Mouse (Mus musculus): ENCODE measurements around the gene Fmod.

The Fmod gene

GRCm38 (mm10) chr1:134045971-134046370 is 8.9 kb downstream of the Fmod start:
- peak; percentile 56 for DNase-seq (ENCODE audit: low read depth, low spot score)
- Histone ChIP-seq H3K36me3 (ENCODE audit: control insufficient read depth, insufficient read depth, low read length, poor library complexity, severe bottlenecking) (no peaks in the 10 kb centered on the region), H3K27me3 (ENCODE audit: control insufficient read depth, insufficient read depth, low read length, poor library complexity, severe bottlenecking) (peaks cover 4% of the 10 kb centered on the region; the same call in 1 of the 2 replicates)

DNA sequence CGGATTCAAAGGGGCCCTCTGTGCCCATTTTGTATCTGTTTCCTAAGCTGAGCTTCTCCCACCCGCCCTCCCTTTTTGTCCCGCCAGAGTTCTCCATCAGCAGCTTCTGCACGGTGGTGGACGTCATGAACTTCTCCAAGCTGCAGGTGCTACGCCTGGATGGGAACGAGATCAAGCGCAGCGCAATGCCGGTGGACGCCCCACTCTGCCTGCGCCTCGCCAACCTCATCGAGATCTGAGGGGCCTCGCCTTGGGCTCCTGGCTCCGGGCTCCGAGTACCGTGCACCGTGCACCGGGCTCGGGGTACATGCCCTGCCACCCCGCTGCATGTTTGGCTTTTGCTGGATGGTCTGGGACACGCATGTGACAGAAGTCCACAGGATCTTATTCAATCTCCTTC is 9.3 kb downstream of the Fmod start:
- no peak for DNase-seq (ENCODE audit: low read depth, low spot score)

GRCm38 (mm10) chr1:134047431-134047830 is 10.4 kb downstream of the Fmod start:
- Histone ChIP-seq H3K36me3 (ENCODE audit: control insufficient read depth, insufficient read depth, low read length, poor library complexity, severe bottlenecking) (no peaks in the 10 kb centered on the region), H3K27me3 (ENCODE audit: control insufficient read depth, insufficient read depth, low read length, poor library complexity, severe bottlenecking) (peaks cover 4% of the 10 kb centered on the region; the same call in 1 of the 2 replicates)
- DNase-seq (ENCODE audit: low read depth, low spot score) = no peak

More for the DNA sequence above, 9.3 kb downstream of the Fmod start:
- no peaks in the 10 kb centered on the region for H3K36me3 ChIP-seq (ENCODE audit: control insufficient read depth, insufficient read depth, low read length, poor library complexity, severe bottlenecking)
- peaks cover 4% of the 10 kb centered on the region; the same call in 1 of the 2 replicates for H3K27me3 ChIP-seq (ENCODE audit: control insufficient read depth, insufficient read depth, low read length, poor library complexity, severe bottlenecking)

GRCm38 (mm10) chr1:134048759-134049158 is 11.7 kb downstream of the Fmod start:
- peaks cover 4% of the 10 kb centered on the region; the same call in 1 of the 2 replicates for H3K27me3 ChIP-seq (ENCODE audit: control insufficient read depth, insufficient read depth, low read length, poor library complexity, severe bottlenecking)
- peak; percentile 85 for DNase-seq (ENCODE audit: low read depth, low spot score)
- H3K36me3 ChIP-seq (ENCODE audit: control insufficient read depth, insufficient read depth, low read length, poor library complexity, severe bottlenecking) = no peaks in the 10 kb centered on the region

DNA sequence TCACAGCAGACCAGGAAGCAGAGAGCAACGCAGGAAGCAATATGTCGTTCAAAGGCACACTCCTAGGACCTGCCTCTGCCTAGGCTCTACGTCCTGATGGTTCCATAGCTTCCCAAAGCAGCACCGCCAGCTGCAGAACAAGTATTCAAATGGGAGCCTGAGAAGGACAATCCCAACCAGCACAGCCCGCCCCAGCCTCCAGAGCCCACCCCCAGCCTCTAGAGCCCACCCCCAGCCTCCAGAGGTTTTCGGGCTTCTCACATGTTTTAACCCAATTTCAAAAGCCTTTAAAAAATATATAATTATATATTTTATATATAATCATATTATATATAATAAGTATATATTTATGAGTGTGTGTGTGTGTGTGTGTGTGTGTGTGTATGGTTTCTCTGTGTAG is 12.5 kb downstream of the Fmod start:
- peaks cover 4% of the 10 kb centered on the region; the same call in 1 of the 2 replicates for H3K27me3 ChIP-seq (ENCODE audit: control insufficient read depth, insufficient read depth, low read length, poor library complexity, severe bottlenecking)
- no peak for DNase-seq (ENCODE audit: low read depth, low spot score)

DNA sequence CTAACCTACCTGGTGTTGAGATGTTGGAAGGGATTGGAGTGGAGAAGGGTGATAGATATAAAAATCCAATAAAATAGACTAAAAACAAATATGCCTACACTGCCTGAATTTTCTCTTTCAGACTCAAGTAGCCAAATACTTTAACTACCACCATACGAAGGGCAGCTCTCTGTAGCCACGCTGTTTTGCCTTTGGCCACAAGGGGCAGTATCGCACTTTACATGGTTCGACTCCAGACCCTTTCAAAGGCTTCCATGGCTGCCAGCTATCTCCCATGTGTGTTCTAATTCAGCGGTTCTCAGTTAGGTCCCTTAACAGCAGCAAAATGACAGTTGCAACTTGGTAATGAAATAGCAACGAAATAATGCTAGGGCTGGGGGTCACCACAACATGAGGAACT is 16.2 kb downstream of the Fmod start:
- Histone ChIP-seq H3K36me3 (ENCODE audit: control insufficient read depth, insufficient read depth, low read length, poor library complexity, severe bottlenecking) (no peaks in the 10 kb centered on the region), H3K27me3 (ENCODE audit: control insufficient read depth, insufficient read depth, low read length, poor library complexity, severe bottlenecking) (no peaks in the 10 kb centered on the region)
- peak; percentile 91 for DNase-seq (ENCODE audit: low read depth, low spot score)

More for the DNA sequence above, 12.5 kb downstream of the Fmod start:
- no peaks in the 10 kb centered on the region for H3K36me3 ChIP-seq (ENCODE audit: control insufficient read depth, insufficient read depth, low read length, poor library complexity, severe bottlenecking)

DNA sequence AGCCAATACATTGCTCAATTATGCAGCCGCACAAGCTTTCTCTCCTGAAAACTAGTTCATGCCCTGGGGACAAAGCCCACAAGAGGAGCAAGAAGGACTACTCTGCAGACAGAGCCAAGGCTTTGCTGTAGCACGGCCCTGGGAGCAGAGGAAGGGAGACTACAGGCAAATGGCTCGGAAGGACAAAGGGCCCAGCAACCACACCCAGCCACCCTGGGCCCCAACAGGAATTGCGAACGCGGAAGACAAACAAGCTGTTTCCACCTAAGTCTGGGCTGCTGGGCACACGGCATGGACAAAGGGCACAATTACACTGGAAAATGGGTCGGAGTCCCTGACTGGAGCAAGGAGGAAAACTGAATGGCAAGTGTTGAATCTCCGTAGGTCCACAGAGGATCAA is 18.0 kb downstream of the Fmod start:
- DNase-seq (ENCODE audit: low read depth, low spot score) = no peak
- no peaks in the 10 kb centered on the region for H3K27me3 ChIP-seq (ENCODE audit: control insufficient read depth, insufficient read depth, low read length, poor library complexity, severe bottlenecking)
- H3K36me3 ChIP-seq (ENCODE audit: control insufficient read depth, insufficient read depth, low read length, poor library complexity, severe bottlenecking) = no peaks in the 10 kb centered on the region

GRCm38 (mm10) chr1:134055666-134056245 is 18.7 kb downstream of the Fmod start:
- Histone ChIP-seq H3K27me3 (ENCODE audit: control insufficient read depth, insufficient read depth, low read length, poor library complexity, severe bottlenecking) (no peaks in the 10 kb centered on the region), H3K36me3 (ENCODE audit: control insufficient read depth, insufficient read depth, low read length, poor library complexity, severe bottlenecking) (no peaks in the 10 kb centered on the region)
- no peak for DNase-seq (ENCODE audit: low read depth, low spot score)

DNA sequence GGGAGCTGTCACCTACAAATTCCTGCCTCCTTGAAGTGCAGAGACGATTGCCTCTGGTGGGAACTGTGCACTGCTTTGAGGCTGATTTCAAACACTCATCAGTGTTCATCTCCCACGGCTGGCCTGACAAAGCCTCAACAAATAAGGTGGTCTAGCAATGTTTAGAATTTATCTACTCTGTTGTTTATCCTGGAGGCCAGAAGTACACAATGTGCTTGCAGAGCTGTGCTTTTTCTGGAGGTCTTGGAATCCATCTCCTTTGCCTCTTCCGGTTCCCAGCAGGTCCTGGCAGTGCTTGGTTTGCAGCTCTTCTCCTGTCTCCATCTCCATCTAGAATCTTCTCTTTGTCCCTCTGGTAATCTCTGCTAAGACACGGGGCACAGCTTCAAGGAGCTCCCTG is 19.2 kb downstream of the Fmod start:
- DNase-seq (ENCODE audit: low read depth, low spot score) = no peak
- H3K36me3 ChIP-seq (ENCODE audit: control insufficient read depth, insufficient read depth, low read length, poor library complexity, severe bottlenecking) = no peaks in the 10 kb centered on the region
- H3K27me3 ChIP-seq (ENCODE audit: control insufficient read depth, insufficient read depth, low read length, poor library complexity, severe bottlenecking) = no peaks in the 10 kb centered on the region

GRCm38 (mm10) chr1:134057736-134058135 is 20.7 kb downstream of the Fmod start:
- no peaks in the 10 kb centered on the region for H3K36me3 ChIP-seq (ENCODE audit: control insufficient read depth, insufficient read depth, low read length, poor library complexity, severe bottlenecking)
- H3K27me3 ChIP-seq (ENCODE audit: control insufficient read depth, insufficient read depth, low read length, poor library complexity, severe bottlenecking) = no peaks in the 10 kb centered on the region
- no peak for DNase-seq (ENCODE audit: low read depth, low spot score)

- no peak for DNase-seq (ENCODE audit: low read depth, low spot score)
- Histone ChIP-seq H3K36me3 (ENCODE audit: control insufficient read depth, insufficient read depth, low read length, poor library complexity, severe bottlenecking) (no peaks in the 10 kb centered on the region), H3K27me3 (ENCODE audit: control insufficient read depth, insufficient read depth, low read length, poor library complexity, severe bottlenecking) (no peaks in the 10 kb centered on the region)
Observed at GRCm38 (mm10) chr1:134058870-134059269, 21.8 kb downstream of the Fmod start.

DNA sequence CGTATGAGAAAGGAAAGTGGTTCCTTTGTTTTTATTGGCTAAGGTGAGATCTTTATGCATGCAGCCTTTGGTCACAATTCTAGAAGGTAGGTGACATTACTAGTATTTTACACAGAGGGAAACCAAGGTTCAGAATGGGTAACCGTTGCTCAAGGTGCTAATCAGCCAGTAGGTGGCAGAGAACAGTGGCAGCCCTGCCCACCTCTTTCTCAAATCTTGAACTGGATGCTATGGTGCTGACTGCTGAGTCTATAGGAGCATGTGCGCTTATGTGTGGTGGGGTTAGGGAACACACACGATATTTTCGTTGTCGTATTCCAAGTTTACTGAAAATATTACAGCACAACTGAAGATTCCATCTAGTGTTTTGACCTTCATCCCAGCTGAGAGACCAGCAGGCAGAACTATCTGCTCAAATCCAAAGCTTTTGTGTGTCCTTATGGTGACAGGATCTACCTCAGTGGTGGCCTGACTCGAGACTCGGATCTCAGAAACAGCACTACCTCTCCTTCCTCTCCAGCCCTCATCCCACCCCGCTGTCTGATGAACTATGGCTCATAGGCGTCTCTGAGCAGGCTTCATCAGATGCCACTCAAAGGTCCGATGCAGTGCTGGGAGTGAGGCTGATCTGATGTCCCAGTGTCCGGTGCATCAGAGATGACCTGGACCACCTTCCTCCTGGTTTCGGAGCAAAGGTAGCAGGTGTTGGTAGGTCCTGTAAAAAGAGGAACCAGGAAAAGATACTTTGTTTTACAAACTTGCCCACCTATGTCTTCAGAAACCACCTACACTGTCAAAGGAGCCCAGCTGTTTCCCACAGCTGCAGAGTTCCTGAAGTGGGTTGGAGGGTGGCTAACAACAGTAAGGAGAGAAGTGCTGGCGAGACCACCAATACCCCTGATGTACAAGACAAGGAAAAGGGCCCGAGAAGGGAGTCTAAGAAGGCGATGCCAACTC is 23.0 kb downstream of the Fmod start:
- Histone ChIP-seq H3K27me3 (ENCODE audit: control insufficient read depth, insufficient read depth, low read length, poor library complexity, severe bottlenecking) (no peaks in the 10 kb centered on the region), H3K36me3 (ENCODE audit: control insufficient read depth, insufficient read depth, low read length, poor library complexity, severe bottlenecking) (no peaks in the 10 kb centered on the region)
- peak; percentile 81 for DNase-seq (ENCODE audit: low read depth, low spot score)

DNA sequence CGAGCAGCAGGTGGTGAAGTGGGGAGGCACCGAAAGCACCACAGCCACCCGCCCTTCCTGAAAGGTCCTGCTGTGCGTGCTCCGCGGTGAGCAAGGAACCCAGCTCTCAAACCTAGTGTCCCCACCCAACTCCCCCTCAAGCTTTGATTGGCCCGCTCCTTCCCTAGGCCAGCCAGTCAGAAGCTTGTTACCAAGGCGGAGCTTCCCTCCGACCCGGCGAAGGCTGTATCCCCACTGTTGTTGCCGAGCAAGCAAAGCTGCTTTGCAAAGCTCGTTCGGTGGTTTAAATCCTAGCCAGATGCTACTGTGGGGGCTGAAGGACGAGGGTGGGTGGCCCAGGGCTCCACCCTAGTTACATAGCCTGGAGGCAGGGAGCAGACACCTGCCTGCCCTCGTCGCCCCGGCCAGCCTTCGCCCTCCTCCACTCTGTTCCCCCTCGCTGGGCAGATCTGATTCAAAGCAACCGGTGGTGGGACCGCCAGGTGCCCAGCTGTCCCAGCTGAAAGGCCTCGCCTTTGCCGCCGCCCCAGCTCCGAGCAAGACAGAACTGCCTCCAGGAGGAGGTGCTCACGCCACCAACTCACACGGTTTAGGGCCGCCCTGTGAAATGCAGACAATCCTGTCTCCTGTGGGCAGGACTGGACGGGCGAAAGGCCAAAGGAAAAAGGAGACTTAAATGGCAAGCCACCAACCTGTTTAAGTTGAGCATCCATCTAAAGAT is 24.0 kb downstream of the Fmod start:
- peak; percentile 93 for DNase-seq (ENCODE audit: low read depth, low spot score)
- Histone ChIP-seq H3K27me3 (ENCODE audit: control insufficient read depth, insufficient read depth, low read length, poor library complexity, severe bottlenecking) (no peaks in the 10 kb centered on the region), H3K36me3 (ENCODE audit: control insufficient read depth, insufficient read depth, low read length, poor library complexity, severe bottlenecking) (no peaks in the 10 kb centered on the region)

DNA sequence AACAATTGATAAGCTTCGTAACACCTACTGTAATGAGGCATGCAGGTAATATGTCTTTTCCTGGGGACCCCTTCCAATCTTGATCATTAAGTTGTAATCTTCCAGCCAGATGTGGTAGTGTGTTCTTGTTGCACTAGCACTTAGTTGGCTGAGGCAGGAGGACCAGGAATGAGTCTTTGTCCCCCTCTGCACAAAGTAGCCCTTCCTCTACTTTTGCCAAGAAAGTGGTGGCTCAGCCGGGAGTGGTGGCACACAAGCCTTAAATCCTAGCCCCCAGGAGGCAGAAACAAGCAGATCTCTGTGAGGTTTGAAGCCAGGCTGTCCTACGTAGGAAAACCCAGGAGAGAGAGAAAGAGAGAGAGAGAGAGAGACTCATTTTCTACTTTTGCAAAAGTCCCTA is 24.9 kb downstream of the Fmod start:
- Histone ChIP-seq H3K36me3 (ENCODE audit: control insufficient read depth, insufficient read depth, low read length, poor library complexity, severe bottlenecking) (no peaks in the 10 kb centered on the region), H3K27me3 (ENCODE audit: control insufficient read depth, insufficient read depth, low read length, poor library complexity, severe bottlenecking) (no peaks in the 10 kb centered on the region)
- no peak for DNase-seq (ENCODE audit: low read depth, low spot score)

Measured in splenic B cell, adult 2 months (primary cell).